Mouse (Mus musculus): Measurements from ENCODE around the gene Dnal1. TPM values are rescaled to one million over a fixed set of nuclear protein-coding genes. Genes with fewer than 3 reads are reported as not detected.

Dnal1 gene
- polyA plus RNA-seq, 1 experiment = 9.2 TPM

GRCm38 (mm10) chr12:84172216-84172615, 58.0 kb downstream of the Dnal1 start:
- no peak for DNase-seq
- WGBS = 78% methylated on average over 3 of the region's 3 CpGs
- peaks cover 41% of the 10 kb centered on the region for H3K4me1 ChIP-seq (ENCODE audit: control insufficient read depth, insufficient read depth, low read length)
- TF ChIP-seq POLR2A (IDR thresholded peaks at IDR 0.05; ENCODE audit: borderline replicate concordance, extremely low read depth, low read depth, low read length) (no peak), CTCF (IDR thresholded peaks at IDR 0.05; ENCODE audit: insufficient read depth, low read length) (no peak)
- H3K4me3 ChIP-seq (replicated peaks; ENCODE audit: extremely low read depth, low read depth, low read length) = no peak overlapping the region

- WGBS = 90% methylated on average over 17 of the region's 17 CpGs
- Histone ChIP-seq H3K4me3 (replicated peaks; ENCODE audit: extremely low read depth, low read depth, low read length) (no peak overlapping the region), H3K4me1 (ENCODE audit: control insufficient read depth, insufficient read depth, low read length) (peaks cover 45% of the 10 kb centered on the region)
- TF ChIP-seq POLR2A (IDR thresholded peaks at IDR 0.05; ENCODE audit: borderline replicate concordance, extremely low read depth, low read depth, low read length) = no peak
- TF ChIP-seq CTCF (IDR thresholded peaks at IDR 0.05; ENCODE audit: insufficient read depth, low read length) = no peak
- no peak for DNase-seq
Observed at GRCm38 (mm10) chr12:84172862-84173261, 58.7 kb downstream of the Dnal1 start.

- no peak for TF ChIP-seq POLR2A (IDR thresholded peaks at IDR 0.05; ENCODE audit: borderline replicate concordance, extremely low read depth, low read depth, low read length)
- no peak for TF ChIP-seq CTCF (IDR thresholded peaks at IDR 0.05; ENCODE audit: insufficient read depth, low read length)
- WGBS = 78% methylated on average over 13 of the region's 13 CpGs
- Histone ChIP-seq H3K4me3 (replicated peaks; ENCODE audit: extremely low read depth, low read depth, low read length) (no peak overlapping the region), H3K4me1 (ENCODE audit: control insufficient read depth, insufficient read depth, low read length) (peaks cover 48% of the 10 kb centered on the region)
- DNase-seq = no peak
Observed at GRCm38 (mm10) chr12:84173309-84173915, 59.2 kb downstream of the Dnal1 start.

GRCm38 (mm10) chr12:84174190-84174811, 60.1 kb downstream of the Dnal1 start:
- peak; percentile 59 for DNase-seq
- H3K4me3 ChIP-seq (replicated peaks; ENCODE audit: extremely low read depth, low read depth, low read length) = no peak overlapping the region
- peaks cover 54% of the 10 kb centered on the region for H3K4me1 ChIP-seq (ENCODE audit: control insufficient read depth, insufficient read depth, low read length)
- TF ChIP-seq CTCF (IDR thresholded peaks at IDR 0.05; ENCODE audit: insufficient read depth, low read length) (no peak), POLR2A (IDR thresholded peaks at IDR 0.05; ENCODE audit: borderline replicate concordance, extremely low read depth, low read depth, low read length) (no peak)
- WGBS = 23% methylated on average over 9 of the region's 9 CpGs

- H3K4me3 ChIP-seq (replicated peaks; ENCODE audit: extremely low read depth, low read depth, low read length) = no peak overlapping the region
- 24% methylated on average over 6 of the region's 6 CpGs for WGBS
- DNase-seq = peak; percentile 91
- H3K4me1 ChIP-seq (ENCODE audit: control insufficient read depth, insufficient read depth, low read length) = peaks cover 55% of the 10 kb centered on the region
- TF ChIP-seq POLR2A (IDR thresholded peaks at IDR 0.05; ENCODE audit: borderline replicate concordance, extremely low read depth, low read depth, low read length) (no peak), CTCF (IDR thresholded peaks at IDR 0.05; ENCODE audit: insufficient read depth, low read length) (no peak)
Observed at GRCm38 (mm10) chr12:84174871-84175270, 60.7 kb downstream of the Dnal1 start.

- Histone ChIP-seq H3K4me1 (ENCODE audit: control insufficient read depth, insufficient read depth, low read length) (peaks cover 63% of the 10 kb centered on the region), H3K4me3 (replicated peaks; ENCODE audit: extremely low read depth, low read depth, low read length) (peak overlapping the region; percentile 25)
- peak; percentile 92 for DNase-seq
- TF ChIP-seq CTCF (IDR thresholded peaks at IDR 0.05; ENCODE audit: insufficient read depth, low read length) = no peak
- TF ChIP-seq POLR2A (IDR thresholded peaks at IDR 0.05; ENCODE audit: borderline replicate concordance, extremely low read depth, low read depth, low read length) = peak; percentile 44; the same call in 1 of the 2 replicates
- WGBS = 0% methylated on average over 20 of the region's 20 CpGs
Observed at GRCm38 (mm10) chr12:84175659-84176061, 61.5 kb downstream of the Dnal1 start.

GRCm38 (mm10) chr12:84176126-84176769, 62.1 kb downstream of the Dnal1 start:
- DNase-seq = peak; percentile 35
- peaks cover 69% of the 10 kb centered on the region for H3K4me1 ChIP-seq (ENCODE audit: control insufficient read depth, insufficient read depth, low read length)
- H3K4me3 ChIP-seq (replicated peaks; ENCODE audit: extremely low read depth, low read depth, low read length) = peak overlapping the region; percentile 25
- WGBS = 7% methylated on average over 13 of the region's 13 CpGs
- no peak for TF ChIP-seq CTCF (IDR thresholded peaks at IDR 0.05; ENCODE audit: insufficient read depth, low read length)
- TF ChIP-seq POLR2A (IDR thresholded peaks at IDR 0.05; ENCODE audit: borderline replicate concordance, extremely low read depth, low read depth, low read length) = no peak

GRCm38 (mm10) chr12:84176886-84177765, 63.0 kb downstream of the Dnal1 start:
- peak; percentile 23 for DNase-seq
- Histone ChIP-seq H3K4me3 (replicated peaks; ENCODE audit: extremely low read depth, low read depth, low read length) (no peak overlapping the region), H3K4me1 (ENCODE audit: control insufficient read depth, insufficient read depth, low read length) (peaks cover 73% of the 10 kb centered on the region)
- 38% methylated on average over 6 of the region's 6 CpGs for WGBS
- TF ChIP-seq CTCF (IDR thresholded peaks at IDR 0.05; ENCODE audit: insufficient read depth, low read length) (no peak), POLR2A (IDR thresholded peaks at IDR 0.05; ENCODE audit: borderline replicate concordance, extremely low read depth, low read depth, low read length) (no peak)

- no peak for TF ChIP-seq CTCF (IDR thresholded peaks at IDR 0.05; ENCODE audit: insufficient read depth, low read length)
- TF ChIP-seq POLR2A (IDR thresholded peaks at IDR 0.05; ENCODE audit: borderline replicate concordance, extremely low read depth, low read depth, low read length) = no peak
- Histone ChIP-seq H3K4me1 (ENCODE audit: control insufficient read depth, insufficient read depth, low read length) (peaks cover 73% of the 10 kb centered on the region), H3K4me3 (replicated peaks; ENCODE audit: extremely low read depth, low read depth, low read length) (no peak overlapping the region)
- no peak for DNase-seq
- WGBS = 50% methylated on average over 1 of the region's 1 CpGs
Observed at GRCm38 (mm10) chr12:84178052-84178451, 63.9 kb downstream of the Dnal1 start.

All from lung, adult 2 months (tissue).